Mouse (Mus musculus) heart, postnatal 4 days (tissue): ENCODE measurements around the gene Nav2. TPM values are rescaled to one million over a fixed set of nuclear protein-coding genes. Genes with fewer than 3 reads are reported as not detected.

ENCODE experiments used
- DNase-seq: peaks from one replicate; pipeline ENCODE4 v3.0.0; 2021
- total RNA-seq, 2 experiments: library from RNA; stranded (reverse); gene quantifications; 2 replicates each; pipeline ENCODE4 v1.2.3; 2021

Nav2 gene
- total RNA-seq, 2 experiments from 2014 or later = 106 to 112 TPM

GRCm38 (mm10) chr7:49496766-49497425, 588.4 kb downstream of the Nav2 start:
- DNase-seq = peak; percentile 41

GRCm38 (mm10) chr7:49497426-49497892, 588.9 kb downstream of the Nav2 start:
- no peak for DNase-seq

- no peak for DNase-seq
These were observed 591.1 kb downstream of the Nav2 start for GRCm38 (mm10) chr7:49499598-49499997.

GRCm38 (mm10) chr7:49500916-49501315, 592.4 kb downstream of the Nav2 start:
- no peak for DNase-seq

- DNase-seq = no peak
These were observed 594.9 kb downstream of the Nav2 start for GRCm38 (mm10) chr7:49503419-49503818.

- no peak for DNase-seq
These were observed 595.4 kb downstream of the Nav2 start for GRCm38 (mm10) chr7:49503881-49504280.

- no peak for DNase-seq
These were observed 595.8 kb downstream of the Nav2 start for GRCm38 (mm10) chr7:49504297-49504696.

GRCm38 (mm10) chr7:49505024-49505423, 596.5 kb downstream of the Nav2 start:
- DNase-seq = no peak

GRCm38 (mm10) chr7:49506085-49506820, 597.7 kb downstream of the Nav2 start:
- DNase-seq = no peak

GRCm38 (mm10) chr7:49507943-49508506, 599.5 kb downstream of the Nav2 start:
- peak; percentile 64 for DNase-seq

GRCm38 (mm10) chr7:49511820-49512453, 603.4 kb downstream of the Nav2 start:
- DNase-seq = no peak

- DNase-seq = no peak
These were observed 605.4 kb downstream of the Nav2 start for GRCm38 (mm10) chr7:49513763-49514437.

GRCm38 (mm10) chr7:49515012-49515411, 606.5 kb downstream of the Nav2 start:
- DNase-seq = no peak

- no peak for DNase-seq
These were observed 612.0 kb downstream of the Nav2 start for GRCm38 (mm10) chr7:49520504-49520903.

- DNase-seq = no peak
These were observed 612.8 kb downstream of the Nav2 start for GRCm38 (mm10) chr7:49521349-49521748.

- no peak for DNase-seq
These were observed 613.5 kb downstream of the Nav2 start for GRCm38 (mm10) chr7:49521976-49522375.

GRCm38 (mm10) chr7:49522411-49523114, 614.0 kb downstream of the Nav2 start:
- peak; percentile 69 for DNase-seq

GRCm38 (mm10) chr7:49523115-49523445, 614.6 kb downstream of the Nav2 start:
- DNase-seq = no peak

- DNase-seq = peak; percentile 33
These were observed 615.2 kb downstream of the Nav2 start for GRCm38 (mm10) chr7:49523729-49524128.

- DNase-seq = no peak
These were observed 617.0 kb downstream of the Nav2 start for GRCm38 (mm10) chr7:49525348-49526100.

GRCm38 (mm10) chr7:49526101-49526499, 617.6 kb downstream of the Nav2 start:
- no peak for DNase-seq
